Mouse (Mus musculus) induced T-regulatory cell, adult 2 months (primary cell): ENCODE measurements around the gene Lmnb2.

Experiments
- DNase-seq: peaks from one replicate; pipeline ENCODE4 v3.0.0-alpha.2; 2012; ENCODE audit warnings: low read depth

The Lmnb2 gene

GRCm38 (mm10) chr10:80855749-80856073 lies 62.3 kb downstream of the Lmnb2 start:
- no peak for DNase-seq

GRCm38 (mm10) chr10:80854913-80855748 lies 62.9 kb downstream of the Lmnb2 start, which contains the start of the genes Lsm7 and Sppl2b:
Gene Lsm7, minus strand, starts transcription at chr10:80855209.
Gene Sppl2b, plus strand, starts transcription at chr10:80855275.
- peak; percentile 98 for DNase-seq
